Mouse (Mus musculus) layer of hippocampus, adult 9-11 months (tissue): ENCODE measurements around the gene Pitpnm2.

Experiments
- DNase-seq: peaks from one replicate; pipeline ENCODE4 v3.0.0; 2022

Gene Pitpnm2

GRCm38 (mm10) chr5:124173012-124173985 lies 76.3 kb downstream of the Pitpnm2 start:
- DNase-seq: peak; percentile 93

DNA sequence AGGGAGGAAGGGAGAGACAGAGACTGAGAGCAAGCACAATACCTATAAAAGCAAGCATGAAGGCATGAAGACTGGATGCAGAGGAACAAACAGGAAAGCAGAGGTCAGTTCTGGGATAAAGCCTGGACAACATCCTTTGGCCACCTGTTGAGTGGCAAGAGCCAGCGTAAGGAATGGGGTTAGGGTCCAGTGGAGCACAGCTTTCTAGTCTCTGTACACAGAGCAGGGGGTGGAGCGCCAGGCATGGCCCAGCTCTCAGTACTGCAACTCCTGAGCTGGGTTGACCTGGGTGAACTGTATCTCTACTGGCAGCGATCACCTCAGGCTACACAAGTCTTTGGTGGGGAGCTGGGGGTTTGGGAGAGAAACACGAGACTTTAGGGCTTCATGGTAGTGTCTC lies 77.3 kb downstream of the Pitpnm2 start:
- no peak for DNase-seq

GRCm38 (mm10) chr5:124171781-124172180 lies 77.8 kb downstream of the Pitpnm2 start:
- DNase-seq: no peak

GRCm38 (mm10) chr5:124169224-124169621 lies 80.3 kb downstream of the Pitpnm2 start:
- DNase-seq: no peak

DNA sequence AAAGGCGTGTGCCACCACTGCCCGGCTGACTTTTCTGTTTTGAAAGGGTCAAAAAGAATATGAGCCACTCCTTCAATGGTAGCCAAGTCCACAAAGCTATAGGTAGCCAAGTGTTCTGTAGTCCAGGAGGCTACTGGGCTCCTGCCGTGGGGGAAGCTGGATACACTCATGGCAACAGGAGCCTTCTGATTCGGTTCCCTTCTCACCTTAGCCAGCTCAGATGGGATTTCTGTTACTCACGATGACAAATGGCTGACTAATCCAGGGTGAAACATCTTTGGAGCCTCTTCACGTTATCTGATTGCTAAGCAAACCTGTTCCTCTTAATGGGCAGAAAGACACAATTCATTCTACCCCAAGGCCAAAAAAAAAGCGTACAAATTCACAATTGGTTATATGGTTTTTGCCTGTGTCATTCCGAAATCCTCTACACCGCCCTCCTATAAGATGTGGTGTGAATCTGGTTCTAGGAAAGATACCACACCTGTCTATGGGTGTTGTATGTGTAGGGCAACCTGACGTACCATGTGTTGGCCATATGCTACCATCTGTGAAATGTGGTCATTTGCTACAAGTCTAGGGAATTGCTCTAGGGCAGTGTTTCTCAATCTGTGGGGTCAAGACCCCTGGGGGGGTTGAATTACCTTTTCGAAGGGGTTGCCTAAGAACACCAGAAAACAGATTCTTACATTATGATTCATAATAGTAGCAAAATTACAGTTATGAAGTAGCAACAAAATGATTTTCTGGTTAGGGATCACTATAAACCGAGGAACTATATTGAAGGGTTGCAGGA lies 80.9 kb downstream of the Pitpnm2 start:
- DNase-seq: no peak

DNA sequence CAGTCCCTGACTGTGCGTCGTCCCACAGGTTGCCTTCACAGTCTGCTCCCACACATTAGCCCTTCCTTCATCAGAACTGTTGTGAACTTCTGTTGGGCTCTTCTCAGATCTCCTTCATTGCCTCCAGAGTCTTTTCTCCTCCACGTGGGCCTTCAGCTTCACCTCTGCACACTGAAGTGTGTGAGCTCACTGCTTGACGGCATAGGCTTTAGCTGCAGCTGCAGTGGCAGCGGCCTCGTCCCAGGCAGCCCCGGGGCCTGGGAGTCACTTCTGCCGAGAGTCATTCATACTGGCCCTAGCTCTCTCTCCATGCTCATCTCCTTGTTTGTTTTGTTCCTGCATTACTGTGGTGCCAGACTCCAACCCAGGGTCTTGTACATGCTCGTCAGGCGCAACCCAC lies 81.9 kb downstream of the Pitpnm2 start:
- no peak for DNase-seq

GRCm38 (mm10) chr5:124166741-124167140 lies 82.8 kb downstream of the Pitpnm2 start:
- no peak for DNase-seq

- no peak for DNase-seq
These were observed 83.7 kb downstream of the Pitpnm2 start for GRCm38 (mm10) chr5:124165622-124166570.

DNA sequence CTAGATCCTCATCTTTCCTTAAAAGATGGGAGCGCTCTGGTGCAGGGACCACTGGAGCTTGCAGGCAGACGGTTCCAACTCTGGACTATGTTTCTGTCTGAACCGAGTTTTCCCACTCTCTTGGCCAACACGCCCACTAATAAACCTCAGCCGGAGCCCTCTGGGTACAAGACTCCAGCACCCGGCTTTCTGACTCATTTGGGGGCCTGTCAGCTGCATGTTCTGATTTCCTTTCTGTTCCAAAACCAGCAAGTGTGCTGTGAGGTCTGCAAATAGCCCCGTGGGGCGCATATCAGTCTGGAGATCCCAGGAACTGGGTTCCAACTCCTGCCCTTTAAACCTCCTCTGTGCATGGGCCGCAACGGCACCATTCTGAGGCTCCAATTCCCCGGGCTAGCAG lies 86.1 kb downstream of the Pitpnm2 start:
- DNase-seq: no peak

GRCm38 (mm10) chr5:124162577-124162976 lies 87.0 kb downstream of the Pitpnm2 start:
- DNase-seq: peak; percentile 71

DNA sequence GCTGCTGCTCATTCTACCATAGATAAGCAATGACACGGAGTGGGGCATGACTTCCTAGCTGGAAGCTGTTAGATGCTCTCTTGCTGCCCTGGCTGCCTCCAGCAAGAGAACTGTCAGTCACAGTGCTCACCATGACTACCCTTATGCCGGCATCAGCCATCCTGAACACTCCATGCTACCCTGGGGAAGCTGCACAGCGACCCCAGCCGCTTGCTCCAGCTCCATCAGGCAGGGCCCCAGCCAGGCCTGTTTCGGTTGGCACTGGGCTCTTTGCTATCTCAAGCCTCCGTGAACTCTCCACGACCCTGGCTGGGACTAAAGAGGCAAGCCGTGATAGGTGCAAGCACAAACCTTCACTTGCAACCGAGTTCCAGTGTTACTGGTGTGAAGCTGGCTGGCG lies 87.7 kb downstream of the Pitpnm2 start:
- no peak for DNase-seq

DNA sequence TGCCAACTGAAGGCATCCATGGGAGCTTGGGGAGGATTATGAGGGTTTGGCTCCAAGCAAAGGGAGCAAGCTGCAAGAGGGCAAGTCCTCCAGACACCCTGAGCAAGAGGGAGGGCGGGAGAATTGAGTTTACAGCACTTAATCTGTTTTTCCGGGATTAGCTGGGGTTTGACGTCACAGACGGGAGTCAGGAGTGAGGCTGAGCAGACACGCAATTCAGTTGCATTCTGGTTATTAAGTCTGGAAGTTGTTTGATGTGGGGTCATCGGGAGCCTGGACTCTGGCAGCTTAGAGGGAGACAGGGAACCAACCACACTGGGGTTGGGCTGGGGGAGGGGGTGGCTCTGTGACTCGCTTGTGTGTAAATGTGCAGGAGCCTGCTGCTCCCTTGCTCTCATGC lies 90.1 kb downstream of the Pitpnm2 start:
- DNase-seq: no peak

- DNase-seq: no peak
These were observed 91.3 kb downstream of the Pitpnm2 start for GRCm38 (mm10) chr5:124158305-124158704.

DNA sequence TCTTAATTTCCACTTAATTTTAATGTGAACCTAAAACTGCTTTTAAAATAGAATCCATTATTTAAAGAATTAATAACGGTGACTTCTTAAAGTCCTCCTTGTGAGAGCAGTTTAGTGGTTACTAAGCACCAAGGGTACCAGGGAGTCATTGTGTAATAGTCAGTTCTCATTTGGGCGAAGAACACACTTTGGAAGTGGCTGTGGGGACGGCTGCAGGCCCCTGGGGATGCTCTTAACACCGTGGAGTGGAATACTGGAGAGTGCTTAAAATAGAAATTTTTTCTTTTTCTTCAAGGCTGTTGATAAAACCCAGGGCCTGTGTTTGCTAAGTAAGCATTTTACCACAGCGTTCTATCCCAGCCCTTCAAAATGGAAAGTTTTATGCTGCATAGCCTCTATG lies 93.6 kb downstream of the Pitpnm2 start:
- DNase-seq: no peak

- no peak for DNase-seq
These were observed 96.8 kb downstream of the Pitpnm2 start for GRCm38 (mm10) chr5:124152734-124153133.

DNA sequence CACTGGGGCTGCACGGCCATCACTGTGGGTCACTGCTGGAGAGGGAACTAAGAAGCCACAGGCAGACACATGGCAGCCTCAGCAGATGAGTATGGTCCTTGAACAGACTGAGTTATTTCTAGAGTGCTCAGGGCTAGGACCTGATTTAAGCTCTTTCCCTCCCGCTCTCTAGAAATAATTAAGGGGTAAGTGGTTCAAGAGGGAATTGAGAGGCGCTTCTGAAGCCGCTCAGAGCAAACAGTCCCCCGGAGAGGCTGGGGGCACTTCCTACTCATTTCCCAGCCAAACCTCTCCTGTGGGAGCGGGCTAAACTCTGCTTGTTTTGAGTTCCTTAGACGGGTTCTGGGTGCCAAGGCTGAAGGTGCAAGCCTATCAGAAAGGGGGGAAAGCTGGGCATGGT lies 98.7 kb downstream of the Pitpnm2 start:
- DNase-seq: no peak

DNA sequence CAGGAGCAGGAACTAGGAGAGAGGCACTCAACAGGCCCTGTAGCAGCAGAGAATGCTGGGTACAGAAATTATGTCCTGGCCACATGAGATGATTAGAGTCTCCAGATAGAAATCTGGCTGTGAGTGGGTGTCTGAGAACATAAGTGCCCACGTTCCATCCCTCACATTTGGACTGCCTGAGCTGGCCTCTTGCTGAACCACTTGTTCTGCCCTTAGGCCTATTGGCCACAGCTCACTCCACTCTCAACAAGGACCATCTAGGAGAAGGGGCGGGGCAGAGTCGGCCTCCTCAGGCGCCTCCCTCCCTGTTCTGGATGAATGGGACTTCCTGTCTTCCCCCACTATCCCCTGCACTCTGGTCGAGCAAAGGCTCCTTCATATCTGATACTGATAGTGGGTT lies 100.5 kb downstream of the Pitpnm2 start:
- no peak for DNase-seq

DNA sequence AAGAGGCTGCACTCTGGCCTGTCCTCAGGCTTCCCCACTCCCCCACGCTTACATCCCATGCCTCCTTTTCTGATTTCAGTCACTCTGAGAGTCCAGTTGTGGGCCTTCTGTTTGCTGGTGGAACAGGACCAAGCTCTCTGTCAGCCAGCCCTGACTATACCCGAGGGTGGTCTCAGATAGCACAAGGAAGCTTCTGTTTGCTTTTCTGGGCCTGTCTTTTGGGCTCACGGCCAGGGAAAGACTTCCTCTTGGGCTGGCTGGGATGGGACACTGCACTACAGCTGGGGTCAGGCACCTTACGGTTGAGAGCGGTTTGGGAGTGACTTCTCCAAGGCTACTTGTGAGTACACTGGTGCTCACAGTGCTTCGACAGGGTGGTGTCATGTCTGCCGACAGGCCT lies 111.5 kb downstream of the Pitpnm2 start:
- DNase-seq: no peak

- DNase-seq: no peak
These were observed 115.3 kb downstream of the Pitpnm2 start for GRCm38 (mm10) chr5:124134261-124134660.

GRCm38 (mm10) chr5:124125093-124125492 lies 124.5 kb downstream of the Pitpnm2 start:
- DNase-seq: no peak

DNA sequence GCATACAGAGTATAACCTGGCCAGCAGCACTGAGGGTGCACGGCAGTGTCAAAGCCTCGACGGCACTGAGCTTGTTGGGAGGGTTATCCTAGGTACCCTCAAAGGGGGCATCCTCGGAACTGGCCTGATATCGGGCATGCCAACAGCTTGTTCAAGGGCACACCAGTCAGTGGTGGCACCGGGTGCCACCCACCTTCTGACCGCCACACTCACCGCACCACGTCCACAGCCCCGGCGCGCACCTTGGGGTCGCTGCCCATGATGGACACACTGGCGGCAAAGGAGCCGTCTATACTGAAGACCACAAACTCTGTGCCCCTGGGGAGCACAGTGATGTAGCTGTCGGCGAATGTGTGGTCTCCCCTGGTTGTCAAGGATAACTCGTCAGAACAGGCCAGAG lies 127.2 kb downstream of the Pitpnm2 start:
- DNase-seq: no peak

DNA sequence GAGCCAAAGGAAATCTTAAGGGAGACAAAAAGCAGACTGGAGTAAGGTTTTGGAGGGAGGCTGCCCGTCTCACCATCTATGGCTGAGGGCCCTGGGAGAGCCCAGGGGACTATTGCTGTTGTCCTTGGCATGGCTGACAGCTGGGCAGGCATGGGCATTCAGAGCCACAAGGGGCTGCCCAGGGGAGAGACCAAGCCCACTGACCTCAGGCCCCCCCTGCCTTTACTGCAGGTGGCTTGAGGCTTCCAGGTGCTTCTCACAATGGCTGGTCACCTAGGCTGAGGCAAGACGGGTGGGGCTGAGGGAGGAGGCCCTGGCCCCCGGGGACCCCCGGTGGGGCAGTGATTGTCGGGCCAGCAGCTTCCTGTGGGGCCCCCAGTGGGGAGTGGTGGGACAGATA lies 130.4 kb downstream of the Pitpnm2 start:
- DNase-seq: no peak
